Mouse (Mus musculus) lung, postnatal 36 days (tissue): ENCODE results near the gene Tex29.
"Not testable (repeated sequence)": the region's sequence is repeated elsewhere in the genome, so short reads cannot be mapped to it uniquely, and the experiment has no call there.

ENCODE experiments used
- DNase-seq: peaks from one replicate; pipeline ENCODE4 v3.0.0; 2022; ENCODE audit warnings: mixed read lengths

The Tex29 gene

GRCm38 (mm10) chr8:11831939-11832338 is 8.3 kb upstream of the Tex29 start:
- no peak for DNase-seq

DNA sequence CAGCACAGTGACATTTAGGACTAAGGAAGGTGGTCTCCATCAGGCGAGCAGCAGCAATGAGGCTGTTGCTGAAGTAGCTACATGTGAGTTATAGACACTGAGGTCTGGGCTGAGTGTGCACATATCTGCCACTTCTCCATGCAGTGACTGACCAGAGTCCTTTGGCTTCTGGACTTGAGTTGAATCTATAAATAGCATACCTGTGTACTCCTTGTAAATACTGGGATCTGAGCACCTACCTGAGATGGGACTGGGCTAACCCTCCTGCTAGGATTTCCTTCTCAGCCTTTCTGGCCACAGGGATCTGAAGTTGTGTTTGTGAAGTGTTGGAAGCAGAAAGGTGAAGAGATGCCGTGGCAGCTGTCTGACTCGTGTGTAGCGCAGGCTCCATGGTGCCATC is 7.1 kb upstream of the Tex29 start:
- no peak for DNase-seq

- DNase-seq, result no peak
Measured at GRCm38 (mm10) chr8:11834200-11834599, 6.1 kb upstream of the Tex29 start.

- no peak for DNase-seq
Measured at GRCm38 (mm10) chr8:11834691-11835090, 5.6 kb upstream of the Tex29 start.

DNA sequence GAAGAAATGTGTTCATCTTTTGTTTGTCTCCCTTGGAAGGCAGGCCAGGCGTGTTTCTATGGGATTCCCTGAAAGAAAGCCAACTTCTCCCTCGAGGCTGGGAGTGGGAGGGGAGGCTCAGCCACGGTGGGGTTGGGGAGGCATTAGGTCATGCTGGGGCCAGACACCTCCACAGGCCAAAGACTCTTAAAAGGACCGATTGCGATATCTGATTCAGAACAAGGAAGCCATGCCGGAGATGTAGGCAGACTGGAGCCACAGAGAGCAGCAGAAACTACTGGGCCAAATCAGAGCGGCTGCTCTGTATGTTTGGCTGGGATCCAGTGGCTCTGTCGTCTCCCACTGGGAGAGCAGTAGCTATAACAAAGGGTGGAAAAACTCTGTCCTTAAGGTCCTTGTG is 1.3 kb downstream of the Tex29 start:
- no peak for DNase-seq

GRCm38 (mm10) chr8:11842757-11843156 is 2.5 kb downstream of the Tex29 start:
- DNase-seq, result no peak

DNA sequence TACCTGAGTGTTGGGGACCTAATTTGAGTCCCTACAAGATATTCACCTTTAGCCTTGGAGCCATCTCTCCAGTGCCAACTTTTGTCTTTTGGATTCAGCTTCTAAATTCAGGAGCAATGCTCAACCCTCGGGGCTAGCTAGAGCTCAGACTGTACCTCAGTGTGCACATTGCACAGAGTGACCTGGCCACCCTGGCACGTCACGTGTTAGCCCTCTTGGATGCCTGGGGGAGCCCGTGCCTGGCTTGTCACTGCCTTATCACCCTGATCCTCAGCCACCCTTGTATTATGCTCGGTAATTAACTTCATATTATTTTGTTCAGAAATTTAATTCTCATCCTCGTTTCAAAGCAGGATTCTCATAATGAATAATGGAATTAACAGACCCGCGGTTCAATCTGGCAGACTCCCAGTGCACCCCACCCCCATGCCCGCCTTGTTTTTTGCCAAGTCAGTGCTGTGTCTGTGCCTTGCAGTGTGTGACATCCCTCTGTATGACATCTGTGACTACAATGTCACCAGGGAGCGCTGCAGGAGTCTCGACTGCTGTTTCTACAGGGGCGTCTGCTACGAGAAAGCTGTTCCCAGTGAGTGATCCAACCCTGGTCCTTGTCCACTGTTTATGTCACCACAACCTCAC is 3.5 kb downstream of the Tex29 start:
- no peak for DNase-seq

DNA sequence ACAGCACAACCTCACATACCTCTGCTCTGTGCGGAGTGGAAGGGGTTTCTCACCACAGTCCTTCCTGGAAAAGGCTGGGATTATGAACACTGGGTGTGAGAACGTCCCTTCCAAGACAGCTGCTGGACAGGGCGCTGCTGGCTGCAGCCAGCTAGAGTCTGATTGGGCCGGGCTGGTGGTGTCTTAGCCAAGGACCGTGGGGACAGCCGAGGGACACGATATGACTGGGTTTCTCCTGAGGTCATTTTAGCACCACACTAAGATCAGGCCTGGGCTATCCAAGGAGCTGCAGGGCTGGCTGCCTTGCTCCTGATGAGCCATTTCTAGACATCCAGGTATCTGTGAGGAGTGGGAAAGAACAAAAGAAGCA is 4.0 kb downstream of the Tex29 start:
- no peak for DNase-seq

- DNase-seq, result no peak
Measured at GRCm38 (mm10) chr8:11846807-11847206, 6.5 kb downstream of the Tex29 start.

GRCm38 (mm10) chr8:11867832-11868231 is 27.6 kb downstream of the Tex29 start:
- no peak for DNase-seq

DNA sequence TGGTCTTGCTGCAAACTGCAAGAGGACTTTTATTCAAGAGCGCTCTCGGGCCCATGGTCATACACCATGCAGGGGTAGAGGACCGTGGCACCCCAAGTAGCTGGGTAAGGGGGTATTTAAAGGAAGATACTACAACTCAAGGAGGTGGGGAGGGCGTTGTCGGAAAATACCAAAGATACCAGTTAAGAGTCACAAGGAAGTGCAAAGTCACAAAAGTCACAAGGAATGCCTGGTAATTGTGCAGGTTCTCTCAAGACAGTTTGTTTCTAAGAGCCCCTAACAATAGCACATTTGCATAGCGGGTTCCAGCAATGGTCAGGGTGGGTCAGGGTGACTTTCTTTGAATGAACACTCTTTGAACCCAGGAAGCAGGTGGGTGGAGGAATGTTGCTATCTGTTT is 34.0 kb downstream of the Tex29 start:
- not testable (repeated sequence) for DNase-seq

DNA sequence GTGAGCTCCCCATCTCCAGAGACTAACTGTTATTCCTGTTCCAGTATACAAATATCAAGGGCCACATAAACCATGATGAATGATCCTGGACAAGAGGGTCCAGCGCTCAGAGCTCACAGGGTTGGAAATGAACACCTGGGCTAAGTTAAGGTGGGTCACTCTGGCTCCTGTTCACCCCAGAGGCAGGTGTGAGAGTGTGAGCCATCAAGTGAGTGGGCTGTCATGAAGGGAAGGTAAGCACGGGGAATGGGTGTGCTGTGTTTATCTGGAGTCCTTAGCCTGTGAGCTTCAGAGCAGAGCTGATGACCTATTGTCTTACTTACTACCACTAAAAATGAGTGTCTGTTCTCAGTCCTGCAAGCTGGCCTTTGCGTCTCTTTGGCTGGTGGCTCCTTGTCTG is 44.4 kb downstream of the Tex29 start:
- no peak for DNase-seq

GRCm38 (mm10) chr8:11885881-11886699 is 45.8 kb downstream of the Tex29 start:
- DNase-seq, result no peak

GRCm38 (mm10) chr8:11886824-11887223 is 46.5 kb downstream of the Tex29 start:
- DNase-seq, result no peak

DNA sequence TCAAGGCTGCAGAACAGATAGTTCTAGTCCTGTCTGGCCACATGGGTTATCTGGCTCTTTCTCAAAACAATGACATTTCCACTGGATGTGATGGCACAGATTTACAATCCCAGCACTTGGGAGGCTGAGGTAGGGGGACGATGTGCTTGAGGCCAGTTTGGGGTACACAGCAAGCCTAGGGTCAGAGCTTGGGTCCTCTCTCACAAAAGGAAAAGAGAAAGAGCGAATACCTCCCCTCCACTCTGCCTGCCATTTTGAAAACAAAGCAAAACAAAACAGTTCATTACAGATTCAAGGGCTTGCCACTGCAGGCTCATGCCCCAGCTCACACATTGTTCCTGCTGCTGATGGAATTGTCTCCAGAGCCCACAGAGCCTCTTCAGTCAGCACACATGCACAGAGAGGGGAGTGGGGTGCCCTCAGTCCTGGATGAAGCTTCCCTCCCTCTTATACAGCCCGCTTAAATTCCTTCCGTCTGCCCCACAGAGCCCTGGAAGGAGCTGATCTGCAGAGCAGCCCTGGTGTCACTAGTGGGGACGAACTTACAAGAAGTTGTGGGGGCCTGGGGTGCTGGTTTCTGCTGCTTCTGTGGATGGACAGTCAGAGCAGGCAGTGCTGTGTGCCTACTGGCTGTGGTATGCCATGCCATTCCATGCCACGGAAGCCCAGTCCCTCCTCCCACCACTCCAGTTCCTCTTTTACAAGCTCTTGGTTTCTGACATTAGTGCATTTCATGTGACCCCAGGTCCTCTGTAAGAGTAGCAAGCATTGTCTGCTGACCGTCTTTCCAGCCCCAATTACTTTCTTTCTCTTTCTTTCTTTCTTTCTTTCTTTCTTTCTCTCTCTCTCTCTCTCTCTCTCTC is 49.1 kb downstream of the Tex29 start:
- DNase-seq, result no peak

DNA sequence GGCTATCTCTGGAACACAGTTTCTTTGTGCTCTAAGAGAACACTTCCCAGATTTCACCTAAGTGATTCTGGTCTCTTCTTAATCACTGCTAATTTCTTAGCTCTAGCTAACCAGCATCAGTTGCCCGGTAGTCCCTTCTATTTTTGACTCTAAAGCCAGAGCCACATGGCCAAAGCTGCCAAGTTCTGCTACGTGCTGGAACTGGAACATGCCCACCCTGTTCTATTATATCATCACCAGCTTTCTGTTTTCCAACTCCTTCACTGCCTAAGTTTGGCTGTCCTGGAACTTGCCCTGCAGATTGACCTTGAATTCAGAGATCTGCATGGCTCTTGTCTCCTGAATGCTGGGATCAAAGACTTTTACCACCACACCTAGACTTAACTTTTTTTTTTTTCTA is 52.5 kb downstream of the Tex29 start:
- no peak for DNase-seq

DNA sequence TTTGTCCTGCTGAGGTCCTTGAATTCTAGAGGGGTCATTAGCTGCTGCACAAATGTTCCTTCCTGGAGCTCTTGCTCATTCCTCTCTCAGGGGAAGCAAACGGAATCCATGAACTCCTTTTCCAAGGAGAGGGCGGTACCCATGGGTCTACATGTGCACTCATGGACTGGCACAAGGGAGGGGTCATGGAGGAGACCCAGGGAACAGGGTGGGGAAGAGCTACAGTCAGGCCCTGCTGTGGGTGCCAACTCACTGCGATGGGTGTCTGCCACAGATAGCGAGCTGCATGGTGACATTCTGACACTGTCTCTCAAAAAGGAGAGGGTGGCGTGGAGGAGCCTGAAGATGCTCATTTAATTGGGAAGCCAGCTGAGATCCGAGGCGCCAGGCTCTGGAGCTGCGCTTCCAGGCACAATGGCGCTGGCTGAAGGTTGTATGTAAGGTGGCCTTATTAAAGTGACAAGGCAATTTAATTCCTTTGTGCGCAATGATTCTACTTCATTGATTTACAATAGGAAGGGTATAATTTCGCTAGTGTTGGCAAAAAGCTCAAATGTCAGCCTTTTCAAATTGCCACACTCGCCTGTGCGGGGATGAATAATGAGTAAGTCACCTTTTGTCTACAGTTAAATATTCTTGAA is 55.9 kb downstream of the Tex29 start:
- DNase-seq, result no peak

- DNase-seq, result no peak
Measured at GRCm38 (mm10) chr8:11896677-11897076, 56.4 kb downstream of the Tex29 start.

DNA sequence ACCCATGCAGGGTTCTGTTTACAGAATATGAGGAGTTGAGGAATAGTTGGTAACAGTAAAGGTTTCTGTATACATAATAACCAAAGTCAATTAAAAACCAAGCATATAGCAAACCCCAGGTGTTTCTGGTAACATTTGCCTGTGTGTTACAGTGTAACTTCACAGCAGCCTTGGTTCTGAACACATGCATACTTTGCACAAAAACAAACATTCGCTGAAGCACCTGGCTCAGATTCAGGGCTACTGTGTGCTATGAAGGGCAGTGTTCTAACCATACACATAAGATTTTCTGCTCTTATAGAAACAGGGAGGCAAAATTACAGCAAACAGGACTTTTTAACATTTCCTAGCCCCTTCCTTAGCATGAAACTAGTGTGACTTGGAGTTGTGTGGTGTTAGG is 58.5 kb downstream of the Tex29 start:
- DNase-seq, result peak; percentile 54
